Mouse (Mus musculus): Measurements from ENCODE around the gene Nalcn. TPM values are rescaled to one million over a fixed set of nuclear protein-coding genes. Genes with fewer than 3 reads are reported as not detected.

The Nalcn gene
- polyA plus RNA-seq, 1 experiment: not detected

DNA sequence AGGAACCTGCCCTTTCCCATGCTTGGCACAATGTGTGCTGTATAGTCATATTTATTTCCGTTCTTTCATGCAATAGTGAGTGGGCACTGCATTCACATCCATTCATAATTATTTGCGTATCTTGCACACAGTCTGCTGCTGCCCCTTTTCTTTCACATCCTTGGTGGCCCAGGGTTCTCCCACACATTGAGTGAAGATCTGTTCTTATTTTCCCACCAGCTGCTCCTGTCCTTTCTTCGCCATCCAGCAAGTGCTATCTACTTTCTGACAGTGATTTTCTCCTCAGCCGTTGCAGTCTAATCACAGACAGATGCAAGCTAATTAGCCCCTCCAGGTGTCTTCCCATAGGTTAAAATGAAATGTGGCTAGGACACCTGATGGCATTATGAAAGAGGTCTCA is 72.0 kb downstream of the Nalcn start:
- no peak overlapping the region for H3K4me3 ChIP-seq (ENCODE audit: insufficient read depth, low read depth, low read length)
- H3K27ac ChIP-seq (replicated peaks; ENCODE audit: low read depth, low read length): no peak overlapping the region
- no peaks in the 10 kb centered on the region for H3K4me1 ChIP-seq (ENCODE audit: control insufficient read depth, insufficient read depth, insufficient read length, low read length)

DNA sequence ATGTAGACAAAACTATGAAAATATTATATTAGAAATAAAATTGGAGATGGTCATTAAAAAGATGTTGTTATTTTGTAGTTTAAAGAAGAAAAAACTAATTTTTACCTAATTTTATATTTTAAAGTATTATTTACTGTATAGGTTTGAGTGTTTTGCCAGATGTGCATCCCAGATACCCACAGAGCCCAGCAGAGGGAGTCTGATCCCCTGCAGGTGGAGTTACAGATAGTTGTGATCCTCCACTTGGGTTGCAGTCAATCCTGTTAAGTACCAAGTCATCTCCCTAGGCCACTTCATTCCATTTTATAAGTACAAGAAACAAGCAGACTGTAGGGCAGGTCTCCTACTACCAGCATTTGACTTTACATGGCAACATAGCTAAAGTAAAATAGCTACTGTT is 84.6 kb downstream of the Nalcn start:
- Histone ChIP-seq H3K27ac (replicated peaks; ENCODE audit: low read depth, low read length) (no peak overlapping the region), H3K4me1 (ENCODE audit: control insufficient read depth, insufficient read depth, insufficient read length, low read length) (no peaks in the 10 kb centered on the region), H3K4me3 (ENCODE audit: insufficient read depth, low read depth, low read length) (no peak overlapping the region)

DNA sequence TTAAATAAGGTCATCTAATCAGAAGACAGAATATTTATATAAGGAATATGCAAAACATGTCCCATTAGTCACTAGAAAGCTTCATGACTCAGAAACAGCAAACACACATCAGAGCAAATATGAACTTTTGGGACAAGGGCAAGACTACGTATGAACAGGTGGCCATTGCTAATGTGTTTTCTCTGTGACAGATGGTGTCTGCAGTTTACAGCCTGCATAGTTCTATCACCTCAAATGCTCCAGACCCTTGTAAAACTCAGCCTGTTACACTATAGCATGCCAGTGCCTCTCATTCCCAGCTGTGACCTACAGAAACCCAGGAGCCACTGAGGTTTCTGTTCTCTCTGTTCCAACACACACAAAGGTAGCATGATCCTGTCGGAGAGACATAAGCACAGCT is 91.3 kb downstream of the Nalcn start:
- Histone ChIP-seq H3K4me3 (ENCODE audit: insufficient read depth, low read depth, low read length) (no peak overlapping the region), H3K4me1 (ENCODE audit: control insufficient read depth, insufficient read depth, insufficient read length, low read length) (no peaks in the 10 kb centered on the region), H3K27ac (replicated peaks; ENCODE audit: low read depth, low read length) (no peak overlapping the region)

DNA sequence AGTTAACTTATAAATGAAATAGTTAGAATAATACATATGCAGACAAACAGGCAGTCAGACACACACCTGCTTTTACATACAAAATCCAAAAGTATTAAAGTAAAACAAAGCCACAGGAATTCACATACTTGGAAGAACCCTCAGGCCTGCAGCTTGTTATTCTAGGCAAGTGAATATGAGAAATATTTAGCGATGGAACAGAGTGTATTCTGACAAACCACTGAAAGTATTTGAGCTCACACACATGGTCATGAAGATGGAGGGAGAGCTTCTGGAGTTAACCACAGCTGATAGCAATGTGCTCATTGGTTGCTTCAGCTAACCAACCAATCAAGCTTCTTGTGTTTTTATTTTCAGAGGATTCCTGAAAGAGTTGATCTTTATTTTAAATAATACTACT is 93.9 kb downstream of the Nalcn start:
- Histone ChIP-seq H3K4me3 (ENCODE audit: insufficient read depth, low read depth, low read length) (no peak overlapping the region), H3K27ac (replicated peaks; ENCODE audit: low read depth, low read length) (no peak overlapping the region), H3K4me1 (ENCODE audit: control insufficient read depth, insufficient read depth, insufficient read length, low read length) (no peaks in the 10 kb centered on the region)

DNA sequence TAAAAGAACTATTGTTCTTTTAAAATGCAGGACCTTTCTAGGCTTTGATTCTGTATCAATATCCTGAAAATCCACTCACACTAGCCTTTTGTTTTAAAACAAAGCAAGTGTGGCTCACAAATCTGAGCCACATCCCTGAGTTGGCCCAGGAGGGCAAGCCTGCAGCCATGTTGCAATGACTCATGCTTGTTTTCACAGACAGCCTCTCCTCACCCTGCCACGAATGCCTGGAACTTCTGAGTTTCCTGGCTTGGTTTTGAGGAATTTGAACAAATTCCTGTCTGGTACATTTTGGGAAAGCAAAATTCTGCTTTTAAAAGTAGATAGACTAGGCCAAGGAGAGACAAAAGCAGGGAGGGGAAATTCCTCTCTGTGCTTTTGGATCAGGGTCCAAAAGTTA is 95.7 kb downstream of the Nalcn start:
- H3K4me3 ChIP-seq (ENCODE audit: insufficient read depth, low read depth, low read length): no peak overlapping the region
- no peak overlapping the region for H3K27ac ChIP-seq (replicated peaks; ENCODE audit: low read depth, low read length)
- H3K4me1 ChIP-seq (ENCODE audit: control insufficient read depth, insufficient read depth, insufficient read length, low read length): no peaks in the 10 kb centered on the region

DNA sequence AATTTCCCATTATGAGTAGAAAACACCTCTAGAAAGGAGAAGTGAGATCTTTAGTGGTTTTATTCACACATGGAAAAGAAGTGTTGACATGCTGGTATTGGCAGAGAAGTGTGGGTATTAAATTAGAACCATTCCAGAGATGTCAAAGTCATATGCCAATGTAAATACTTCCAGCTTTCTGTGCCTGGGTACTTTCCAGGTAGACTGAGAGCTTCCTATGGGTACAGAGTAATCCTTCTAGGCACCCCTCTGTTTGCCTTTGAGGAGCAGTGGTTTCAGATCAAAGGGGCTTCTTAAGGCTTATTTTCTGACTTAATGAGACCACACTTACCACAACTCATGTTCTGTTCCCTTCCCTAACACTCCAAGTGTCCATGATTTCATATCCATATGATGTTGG is 97.8 kb downstream of the Nalcn start:
- no peaks in the 10 kb centered on the region for H3K4me1 ChIP-seq (ENCODE audit: control insufficient read depth, insufficient read depth, insufficient read length, low read length)
- H3K4me3 ChIP-seq (ENCODE audit: insufficient read depth, low read depth, low read length): no peak overlapping the region
- H3K27ac ChIP-seq (replicated peaks; ENCODE audit: low read depth, low read length): no peak overlapping the region

DNA sequence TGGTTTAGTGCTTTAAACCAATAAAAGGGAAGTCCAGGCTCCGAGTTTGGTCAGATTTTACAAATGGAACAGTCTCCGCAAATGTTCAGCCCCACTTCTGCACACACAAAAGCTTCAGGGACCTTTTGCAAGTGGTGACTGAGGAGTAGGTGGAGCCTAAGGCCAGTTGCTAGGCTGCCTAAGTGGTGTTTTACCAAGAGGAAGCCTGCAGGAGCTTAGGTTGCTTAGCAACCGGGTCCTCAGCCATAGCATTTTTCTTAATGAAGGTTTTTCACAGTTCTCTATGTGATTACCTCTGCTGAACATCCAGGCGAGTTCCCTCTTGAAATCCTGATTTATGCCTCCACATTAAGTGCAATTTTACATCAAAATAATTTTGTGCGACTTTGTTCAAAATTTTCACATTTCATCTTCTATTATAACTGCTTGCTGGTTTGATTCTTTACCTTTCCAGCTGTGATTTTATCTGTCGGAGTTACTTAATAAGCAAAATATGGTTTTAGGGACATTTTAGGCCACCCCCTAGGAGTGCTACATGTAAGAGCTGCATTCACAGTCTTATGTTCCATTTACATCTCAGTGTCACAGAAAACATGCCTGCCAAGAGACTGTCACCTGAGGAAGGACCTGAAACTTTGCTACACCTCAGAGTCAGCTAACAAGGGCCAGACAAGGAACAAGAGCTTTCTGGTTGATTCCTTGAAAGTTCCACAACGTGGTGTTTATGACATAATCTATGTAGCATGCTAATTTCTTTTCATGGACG is 113.4 kb downstream of the Nalcn start:
- Histone ChIP-seq H3K4me1 (ENCODE audit: control insufficient read depth, insufficient read depth, insufficient read length, low read length) (no peaks in the 10 kb centered on the region), H3K27ac (replicated peaks; ENCODE audit: low read depth, low read length) (no peak overlapping the region), H3K4me3 (ENCODE audit: insufficient read depth, low read depth, low read length) (no peak overlapping the region)

DNA sequence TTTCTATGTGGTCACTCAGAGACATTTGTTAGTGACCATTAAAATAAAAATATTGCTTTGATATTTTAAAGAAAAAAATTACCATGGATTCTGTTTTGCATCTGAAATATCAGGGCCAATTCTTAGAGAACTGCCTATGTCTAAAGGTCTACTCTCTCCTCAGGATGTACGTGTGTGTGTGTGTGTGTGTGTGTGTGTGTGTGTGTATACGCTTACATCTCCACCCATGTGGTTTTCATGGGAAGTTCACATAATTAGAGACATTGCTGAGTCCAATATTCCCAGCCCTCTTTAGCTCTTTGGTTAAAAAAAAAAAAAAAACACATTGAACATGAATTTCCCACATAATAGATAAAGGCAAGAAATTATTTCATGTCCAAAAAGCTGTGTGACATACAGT is 114.0 kb downstream of the Nalcn start:
- Histone ChIP-seq H3K4me3 (ENCODE audit: insufficient read depth, low read depth, low read length) (no peak overlapping the region), H3K27ac (replicated peaks; ENCODE audit: low read depth, low read length) (no peak overlapping the region), H3K4me1 (ENCODE audit: control insufficient read depth, insufficient read depth, insufficient read length, low read length) (no peaks in the 10 kb centered on the region)

DNA sequence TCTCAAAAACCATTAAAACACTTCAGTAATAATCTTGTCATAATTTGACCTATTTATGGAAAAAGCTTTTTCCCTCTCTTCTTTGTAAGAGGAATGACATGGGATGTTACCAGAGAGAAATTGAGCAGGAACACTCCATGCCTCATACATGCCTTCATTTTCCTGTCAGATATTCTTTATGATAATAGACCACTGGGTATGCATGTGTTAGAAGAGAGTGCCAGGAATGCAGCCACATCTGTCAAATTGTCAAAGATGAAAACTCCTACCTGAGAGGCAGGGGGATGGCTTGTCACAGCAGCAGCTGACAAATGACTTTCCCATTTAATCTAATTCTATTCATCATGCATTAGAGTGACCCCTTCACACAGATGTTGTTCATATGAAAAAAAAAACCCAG is 131.4 kb downstream of the Nalcn start:
- Histone ChIP-seq H3K4me1 (ENCODE audit: control insufficient read depth, insufficient read depth, insufficient read length, low read length) (no peaks in the 10 kb centered on the region), H3K27ac (replicated peaks; ENCODE audit: low read depth, low read length) (no peak overlapping the region), H3K4me3 (ENCODE audit: insufficient read depth, low read depth, low read length) (no peak overlapping the region)

DNA sequence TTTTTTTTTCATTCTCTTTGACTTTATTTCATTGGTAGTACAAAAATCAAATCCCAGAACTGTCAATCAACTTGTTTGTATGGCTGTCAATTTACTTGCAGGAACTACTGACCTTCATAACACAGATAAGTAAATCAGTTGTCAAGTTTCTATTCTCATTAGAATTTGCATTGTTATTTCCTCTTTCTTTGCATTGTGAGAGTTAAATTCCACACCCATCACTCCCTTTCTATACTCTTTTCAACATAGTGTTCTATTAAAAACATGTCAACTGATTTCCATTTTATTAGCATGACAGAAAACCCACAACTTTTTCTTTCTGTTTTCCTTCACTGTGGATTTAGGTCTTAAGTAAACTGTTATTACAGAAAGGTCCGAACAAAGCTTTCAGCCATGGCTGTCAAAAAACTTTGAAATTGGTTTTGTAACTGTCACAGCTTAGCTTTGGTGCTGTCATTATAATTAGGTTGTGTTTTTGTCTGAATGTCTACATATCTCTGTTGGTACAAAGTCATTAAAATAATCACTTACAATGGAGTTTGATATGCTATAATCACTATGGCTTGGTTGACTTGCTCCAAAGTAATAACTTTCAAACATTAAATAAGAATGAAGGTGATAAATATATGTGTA is 138.3 kb downstream of the Nalcn start:
- no peak overlapping the region for H3K27ac ChIP-seq (replicated peaks; ENCODE audit: low read depth, low read length)
- H3K4me1 ChIP-seq (ENCODE audit: control insufficient read depth, insufficient read depth, insufficient read length, low read length): no peaks in the 10 kb centered on the region
- H3K4me3 ChIP-seq (ENCODE audit: insufficient read depth, low read depth, low read length): no peak overlapping the region

DNA sequence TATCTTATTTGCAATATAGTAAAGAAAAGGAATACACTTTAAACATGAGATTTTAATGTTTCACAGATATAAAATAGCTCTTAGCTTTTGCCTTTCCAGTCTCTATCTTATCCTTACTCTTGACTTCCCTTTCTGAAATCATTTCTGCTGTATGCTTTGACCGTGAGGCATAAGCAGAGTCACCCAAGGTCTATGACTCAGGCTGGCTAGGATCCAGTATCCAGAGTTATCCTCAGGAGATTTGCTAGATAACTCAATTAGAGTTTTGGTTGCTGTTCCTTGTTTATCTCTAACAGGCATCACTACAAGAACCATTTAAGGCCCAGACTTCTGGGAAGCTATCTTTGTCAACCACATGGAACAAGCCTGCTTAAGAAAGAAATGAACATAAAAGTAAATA is 164.9 kb downstream of the Nalcn start:
- Histone ChIP-seq H3K4me3 (ENCODE audit: insufficient read depth, low read depth, low read length) (no peak overlapping the region), H3K4me1 (ENCODE audit: control insufficient read depth, insufficient read depth, insufficient read length, low read length) (no peaks in the 10 kb centered on the region), H3K27ac (replicated peaks; ENCODE audit: low read depth, low read length) (no peak overlapping the region)

DNA sequence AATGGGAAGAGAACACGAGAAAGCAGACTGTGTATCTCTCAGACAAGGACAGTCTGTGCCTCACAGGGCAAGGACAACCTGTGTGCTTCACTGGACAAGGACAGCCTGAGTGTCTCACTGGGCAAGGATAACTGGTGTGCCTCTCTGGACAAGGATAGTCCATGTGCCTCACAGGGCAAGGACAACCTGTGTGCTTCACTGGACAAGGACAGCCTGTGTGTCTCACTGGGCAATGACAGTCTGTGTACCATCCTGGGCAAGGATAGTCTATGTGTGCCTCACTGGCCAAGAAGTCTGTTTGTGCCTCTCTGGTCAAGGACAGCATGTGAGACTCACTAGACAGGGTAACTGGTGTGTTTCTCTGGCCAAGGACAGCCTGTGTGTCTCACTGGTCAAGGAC is 180.9 kb downstream of the Nalcn start:
- Histone ChIP-seq H3K27ac (replicated peaks; ENCODE audit: low read depth, low read length) (no peak overlapping the region), H3K4me3 (ENCODE audit: insufficient read depth, low read depth, low read length) (no peak overlapping the region), H3K4me1 (ENCODE audit: control insufficient read depth, insufficient read depth, insufficient read length, low read length) (no peaks in the 10 kb centered on the region)

DNA sequence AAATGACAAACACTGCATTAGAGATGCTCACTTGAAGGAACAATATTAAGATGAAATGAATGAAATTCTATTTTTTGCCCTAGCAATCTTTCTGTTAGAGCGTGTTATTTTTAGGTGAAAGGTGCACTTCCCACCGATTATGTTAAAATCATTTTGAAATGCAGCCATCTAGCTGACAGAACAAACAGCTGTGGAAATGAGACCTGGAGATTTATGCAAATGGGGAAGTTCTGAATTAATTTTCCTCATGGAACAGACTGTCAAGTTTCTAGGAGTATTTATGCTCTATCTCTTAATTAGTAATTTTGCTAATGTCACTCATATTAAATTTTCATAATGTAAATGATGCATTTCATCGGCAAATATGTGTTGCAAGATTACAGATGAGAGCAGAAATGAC is 191.4 kb downstream of the Nalcn start:
- Histone ChIP-seq H3K4me1 (ENCODE audit: control insufficient read depth, insufficient read depth, insufficient read length, low read length) (no peaks in the 10 kb centered on the region), H3K4me3 (ENCODE audit: insufficient read depth, low read depth, low read length) (no peak overlapping the region), H3K27ac (replicated peaks; ENCODE audit: low read depth, low read length) (no peak overlapping the region)

DNA sequence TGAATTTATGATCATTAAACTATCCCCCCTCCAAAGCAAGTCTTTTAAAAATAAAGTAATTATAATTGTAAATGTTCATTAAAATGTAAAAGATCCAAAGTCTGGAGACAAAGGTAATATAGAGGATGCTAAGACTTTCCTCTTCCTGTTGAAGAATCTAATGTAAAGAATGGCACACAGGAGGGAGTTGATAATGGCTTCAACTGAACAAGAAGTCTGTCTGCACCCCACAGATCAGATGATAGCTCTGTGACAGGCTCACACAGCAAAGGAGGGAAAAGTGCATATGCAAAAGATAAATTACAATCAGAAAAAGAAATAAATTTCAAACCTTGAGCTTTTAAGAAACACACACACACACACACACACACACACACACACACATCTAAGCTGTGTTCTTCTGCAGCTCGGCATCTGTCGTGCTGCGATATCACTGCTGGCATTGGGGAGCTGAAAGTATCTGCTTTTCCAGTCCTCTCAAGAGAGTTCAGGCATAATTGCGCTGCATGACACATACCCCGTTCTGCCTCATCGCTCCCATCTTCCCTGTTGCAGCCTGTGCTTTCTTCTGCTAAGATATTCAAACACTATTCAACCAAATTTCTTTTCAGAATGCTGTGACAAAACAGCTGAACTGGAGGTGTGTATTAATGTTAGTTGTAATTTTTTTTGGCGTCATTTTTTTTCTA is 250.6 kb downstream of the Nalcn start:
- Histone ChIP-seq H3K27ac (replicated peaks; ENCODE audit: low read depth, low read length) (no peak overlapping the region), H3K4me1 (ENCODE audit: control insufficient read depth, insufficient read depth, insufficient read length, low read length) (no peaks in the 10 kb centered on the region), H3K4me3 (ENCODE audit: insufficient read depth, low read depth, low read length) (no peak overlapping the region)

DNA sequence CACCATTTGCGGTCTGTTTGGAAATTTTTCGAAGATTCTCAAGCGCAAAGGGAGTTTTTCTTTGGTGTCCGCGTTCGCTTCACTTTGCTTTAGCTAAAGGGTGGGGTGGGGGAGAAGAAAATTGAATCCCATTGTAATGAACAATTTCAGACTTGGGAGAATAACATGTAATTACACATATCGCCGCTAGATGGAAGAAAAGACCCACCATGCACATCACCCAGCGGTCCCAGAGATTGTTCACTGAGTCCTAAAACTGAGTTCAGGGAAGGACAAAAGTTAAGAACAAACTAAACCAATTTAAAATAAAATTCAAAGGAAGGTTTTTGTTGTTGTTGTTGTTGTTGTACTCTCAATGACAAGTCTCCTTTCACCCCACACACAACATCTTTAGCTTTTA is 255.4 kb downstream of the Nalcn start:
- H3K27ac ChIP-seq (replicated peaks; ENCODE audit: low read depth, low read length): no peak overlapping the region
- H3K4me3 ChIP-seq (ENCODE audit: insufficient read depth, low read depth, low read length): no peak overlapping the region
- H3K4me1 ChIP-seq (ENCODE audit: control insufficient read depth, insufficient read depth, insufficient read length, low read length): no peaks in the 10 kb centered on the region

DNA sequence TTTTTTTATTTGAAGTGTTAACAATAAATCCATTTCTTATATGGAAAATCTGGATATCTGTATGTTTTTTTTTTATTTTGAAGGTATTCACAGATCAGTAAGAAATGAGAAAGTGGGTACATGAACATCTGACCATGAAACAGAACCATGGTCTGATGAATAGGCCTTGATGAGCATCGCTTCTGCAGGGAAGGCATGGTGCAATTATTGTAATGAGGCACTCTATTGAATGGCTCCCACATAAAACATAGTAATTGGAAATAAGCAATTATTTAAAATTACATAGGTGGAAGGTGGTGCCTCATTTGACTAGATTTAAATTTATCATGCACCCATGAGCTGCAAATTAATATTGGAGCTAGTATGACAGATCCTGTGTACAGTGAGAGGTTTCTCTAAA is 267.3 kb downstream of the Nalcn start:
- Histone ChIP-seq H3K27ac (replicated peaks; ENCODE audit: low read depth, low read length) (no peak overlapping the region), H3K4me3 (ENCODE audit: insufficient read depth, low read depth, low read length) (no peak overlapping the region), H3K4me1 (ENCODE audit: control insufficient read depth, insufficient read depth, insufficient read length, low read length) (no peaks in the 10 kb centered on the region)

Measured in brown adipose tissue, adult 24 weeks (tissue).